Mouse (Mus musculus): ENCODE results near the gene Ifna15.

The Ifna15 gene

GRCm38 (mm10) chr4:88514403-88514802 lies 43.6 kb downstream of the Ifna15 start:
- DNase-seq (ENCODE audit: low spot score in 2 of 2) = peak; percentile 18 to 26

- DNase-seq (ENCODE audit: low spot score in 2 of 2) = no peak
Observed at GRCm38 (mm10) chr4:88513743-88514142, 44.3 kb downstream of the Ifna15 start.
